Mouse (Mus musculus) kidney, adult 2 months (tissue): ENCODE measurements around the gene Olfr1500. TPM values are rescaled to one million over a fixed set of nuclear protein-coding genes. Genes with fewer than 3 reads are reported as not detected.
"Not testable (repeated sequence)": the region's sequence is repeated elsewhere in the genome, so short reads cannot be mapped to it uniquely, and the experiment has no call there.

Experiments
- DNase-seq: peaks from one replicate; pipeline ENCODE4 v3.0.0; 2021
- H3K27ac ChIP-seq: fragments of 200-500 bp; 2 replicates; pipeline ENCODE4 v1.5.1; 2012; ENCODE audit warnings: low read depth, low read length, control low read depth, inconsistent platforms; ENCODE audit not compliant: insufficient read depth
- H3K27me3 ChIP-seq: fragments of 200-500 bp; replicated peaks from 2 replicates; pipeline ENCODE4 v1.6.1; 2012; ENCODE audit warnings: mild to moderate bottlenecking, moderate library complexity, low read length, inconsistent platforms; ENCODE audit not compliant: control insufficient read depth, insufficient read depth
- H3K36me3 ChIP-seq: fragments of 200-500 bp; 2 replicates; pipeline ENCODE4 v1.6.1; 2012; ENCODE audit warnings: mild to moderate bottlenecking, moderate library complexity, low read length, inconsistent platforms; ENCODE audit not compliant: control insufficient read depth, insufficient read depth
- H3K4me1 ChIP-seq: fragments of 200-500 bp; 2 replicates; pipeline ENCODE4 v1.6.1; 2011; ENCODE audit warnings: low read length; ENCODE audit not compliant: control insufficient read depth, insufficient read depth
- H3K4me3 ChIP-seq: fragments of 200-500 bp; 2 replicates; pipeline ENCODE4 v1.5.1; 2011; ENCODE audit warnings: mild to moderate bottlenecking, low read depth, low read length, control low read depth; ENCODE audit not compliant: insufficient read depth
- CTCF ChIP-seq: fragments of 200-500 bp; conservative IDR thresholded peaks from 2 replicates; pipeline ENCODE4 v1.5.1; 2011; ENCODE audit warnings: low read depth, mild to moderate bottlenecking, control low read depth, low read length, moderate library complexity, mixed read lengths; ENCODE audit not compliant: insufficient read depth, insufficient read length
- POLR2A ChIP-seq: fragments of 200-500 bp; IDR thresholded peaks from one replicate; pipeline ENCODE4 v1.6.1; 2011; ENCODE audit warnings: low read depth, low read length, control low read depth
- WGBS: fragments of 180-500 bp; shearing (Covaris S2); methylation state at CpG from one replicate; pipeline ENCODE4 v1.1.7; 2018; 5-methylcytosine and 5-hydroxymethylcytosine counted together
- polyA plus RNA-seq: library from polyadenylated mRNA; depleted of rRNA; stranded (reverse); fragments of >200 nt; gene quantifications from 2 replicates; pipeline ENCODE4 v1.2.3, GENCODE M21; 2012; rRNA removed

The Olfr1500 gene
- polyA plus RNA-seq: not detected in 2 replicates

GRCm38 (mm10) chr19:13830388-13830787, at the start of gene Olfr1500:
Gene Olfr1500, minus strand, starts transcription at chr19:13830488.
- H3K27me3 ChIP-seq: no peaks in the 10 kb centered on the region

GRCm38 (mm10) chr19:13861495-13861894, 31.2 kb upstream of the Olfr1500 start, which contains the start of gene Olfr1502:
Gene Olfr1502, plus strand, starts transcription at chr19:13861795.
- H3K27ac ChIP-seq: no peak within 1 kb of the TSS
- no peak within 1 kb of the TSS for H3K4me3 ChIP-seq
- 70% methylated on average over 1 of the region's 1 CpGs for WGBS
- H3K4me1 ChIP-seq: no peaks in the 10 kb centered on the region
- H3K36me3 ChIP-seq: no peaks in the 10 kb centered on the region
- no peak for DNase-seq
- TF ChIP-seq CTCF (no peak), POLR2A (no peak)
- H3K27me3 ChIP-seq: no peaks in the 10 kb centered on the region

More at GRCm38 (mm10) chr19:13830388-13830787, at the start of gene Olfr1500:
- no peak within 1 kb of the TSS for H3K27ac ChIP-seq
- no peaks in the 10 kb centered on the region for H3K4me1 ChIP-seq
- H3K4me3 ChIP-seq: no peak within 1 kb of the TSS
- H3K36me3 ChIP-seq: no peaks in the 10 kb centered on the region
- no peak for TF ChIP-seq POLR2A
- no peak for TF ChIP-seq CTCF
- DNase-seq: no peak

GRCm38 (mm10) chr19:13850592-13850991, 20.3 kb upstream of the Olfr1500 start, which contains the start of gene Olfr1501:
Gene Olfr1501, minus strand, starts transcription at chr19:13850692.
- not testable (repeated sequence) for H3K27me3 ChIP-seq, H3K4me3 ChIP-seq, H3K36me3 ChIP-seq, H3K27ac ChIP-seq, H3K4me1 ChIP-seq, DNase-seq

GRCm38 (mm10) chr19:13828447-13828846, 1.8 kb downstream of the Olfr1500 start:
- H3K4me1 ChIP-seq: no peaks in the 10 kb centered on the region
- H3K27me3 ChIP-seq: no peaks in the 10 kb centered on the region
- no peak overlapping the region for H3K4me3 ChIP-seq
- no peak for TF ChIP-seq CTCF
- no peak for TF ChIP-seq POLR2A
- no peaks in the 10 kb centered on the region for H3K36me3 ChIP-seq
- WGBS: 70% methylated on average over 3 of the region's 3 CpGs
- no peak overlapping the region for H3K27ac ChIP-seq
- DNase-seq: no peak

GRCm38 (mm10) chr19:13820847-13821246, 9.4 kb downstream of the Olfr1500 start:
- Histone ChIP-seq H3K4me3 (no peak overlapping the region), H3K4me1 (no peaks in the 10 kb centered on the region), H3K36me3 (no peaks in the 10 kb centered on the region), H3K27ac (no peak overlapping the region), H3K27me3 (no peaks in the 10 kb centered on the region)
- TF ChIP-seq POLR2A (no peak), CTCF (no peak)
- DNase-seq: no peak
- 56% methylated on average over 5 of the region's 5 CpGs for WGBS

GRCm38 (mm10) chr19:13819347-13819746, 10.9 kb downstream of the Olfr1500 start, which contains the start of gene Olfr1499:
Gene Olfr1499, minus strand, starts transcription at chr19:13819447.
- no peaks in the 10 kb centered on the region for H3K4me1 ChIP-seq
- no peaks in the 10 kb centered on the region for H3K27me3 ChIP-seq
- no peak within 1 kb of the TSS for H3K4me3 ChIP-seq
- TF ChIP-seq CTCF: no peak
- TF ChIP-seq POLR2A: no peak
- no peak for DNase-seq
- H3K27ac ChIP-seq: no peak within 1 kb of the TSS
- no peaks in the 10 kb centered on the region for H3K36me3 ChIP-seq

GRCm38 (mm10) chr19:13818827-13819226, 11.5 kb downstream of the Olfr1500 start:
- no peak for DNase-seq
- 22% methylated on average over 5 of the region's 5 CpGs for WGBS
- Histone ChIP-seq H3K27me3 (no peaks in the 10 kb centered on the region), H3K27ac (no peak overlapping the region), H3K4me1 (no peaks in the 10 kb centered on the region), H3K4me3 (no peak overlapping the region), H3K36me3 (no peaks in the 10 kb centered on the region)
- no peak for TF ChIP-seq CTCF

- Histone ChIP-seq H3K4me3 (no peak overlapping the region), H3K4me1 (no peaks in the 10 kb centered on the region), H3K36me3 (no peaks in the 10 kb centered on the region), H3K27ac (no peak overlapping the region), H3K27me3 (no peaks in the 10 kb centered on the region)
- WGBS: 64% methylated on average over 2 of the region's 2 CpGs
- no peak for DNase-seq
- TF ChIP-seq POLR2A: no peak
- TF ChIP-seq CTCF: no peak
Measured at GRCm38 (mm10) chr19:13812823-13813222, 17.5 kb downstream of the Olfr1500 start.

GRCm38 (mm10) chr19:13805486-13805885, 24.8 kb downstream of the Olfr1500 start:
- not testable (repeated sequence) for H3K4me3 ChIP-seq, H3K27ac ChIP-seq, DNase-seq, H3K27me3 ChIP-seq, H3K36me3 ChIP-seq, H3K4me1 ChIP-seq
- 69% methylated on average over 1 of the region's 1 CpGs for WGBS
